ENCODE assay signal across 8 mouse cellular contexts in the genomic region with DNA sequence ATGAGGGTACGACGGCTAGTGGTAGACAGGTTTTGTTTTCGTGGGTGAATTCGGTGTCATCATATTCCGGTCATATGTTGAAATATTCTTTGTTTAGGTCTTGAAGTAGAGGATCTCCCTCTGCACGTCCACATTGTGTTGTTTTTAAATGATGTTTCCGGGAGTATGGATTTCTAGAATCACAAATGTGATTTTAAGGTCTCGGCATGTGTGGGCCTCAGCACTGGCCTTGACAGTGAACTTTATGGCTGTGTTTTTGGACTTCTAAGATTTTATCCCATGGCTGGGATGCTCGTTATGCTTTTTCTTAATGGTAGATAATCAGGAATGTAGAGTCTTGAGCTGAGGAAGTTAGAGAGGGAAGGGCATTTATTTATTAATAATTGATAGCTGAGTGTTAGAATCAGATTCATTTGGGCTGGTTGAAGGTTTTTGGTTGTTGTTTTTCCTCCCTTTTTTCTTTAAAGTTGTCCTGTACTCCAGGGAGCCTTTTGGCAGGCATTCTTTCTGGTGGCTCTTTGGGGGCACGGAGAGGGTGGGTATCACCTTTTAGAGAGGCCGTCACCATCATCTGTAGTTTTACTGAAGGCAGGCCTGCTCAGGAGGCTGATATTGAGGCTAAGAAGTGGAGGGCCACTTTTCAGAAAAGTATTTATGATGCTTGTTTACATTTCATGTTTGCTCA.
DNase-seq lines count a peak whose midpoint lies in the region; ATAC-seq and TF ChIP-seq lines count a peak whose summit lies in the region.

No protein-coding gene starts in this region.

- peaks cover 0 to 44% of the 10 kb centered on the region in 2 experiments; a peak in 3 of 4 replicates for H3K4me1 ChIP-seq in heart, embryonic 14.5 days (ENCODE audit: control insufficient read depth in 2 of 2, insufficient read depth in 2 of 2, low read length in 2 of 2)
- no peaks in the 10 kb centered on the region for H3K4me1 ChIP-seq in bone marrow, adult 2 months (ENCODE audit: control insufficient read depth, insufficient read depth, low read length)
- peaks cover 2% of the 10 kb centered on the region; the same call in 1 of the 2 replicates for H3K4me1 ChIP-seq in hindbrain, embryonic 11.5 days (replicated peaks; ENCODE audit: control insufficient read depth, insufficient read depth, low read length)
- H3K4me1 ChIP-seq in midbrain, embryonic 10.5 days, result peaks cover 61% of the 10 kb centered on the region

- H3K4me3 ChIP-seq in heart, embryonic 14.5 days (ENCODE audit: control insufficient read depth in 1 of 2, insufficient read depth in 1 of 2, low read depth in 1 of 2, low read length in 2 of 2), result peak overlapping the region; percentile 89 to 91
- peak overlapping the region; percentile 97 for H3K4me3 ChIP-seq in bone marrow, adult 2 months (replicated peaks; ENCODE audit: control insufficient read depth, low read depth, low read length)
- peak overlapping the region; percentile 85 for H3K4me3 ChIP-seq in hindbrain, embryonic 11.5 days (ENCODE audit: low read depth, low read length)
- H3K4me3 ChIP-seq in midbrain, embryonic 10.5 days, result peak overlapping the region; percentile 80

- WGBS in heart, embryonic 14.5 days, result 15% methylated on average over 11 of the region's 11 CpGs
- 14% methylated on average over 11 of the region's 11 CpGs for WGBS in bone marrow, adult 2 months
- 10% methylated on average over 11 of the region's 11 CpGs for WGBS in hindbrain, embryonic 11.5 days
- 16% methylated on average over 11 of the region's 11 CpGs for WGBS in midbrain, embryonic 10.5 days

- ATAC-seq in heart, embryonic 14.5 days (ENCODE audit: insufficient number of reproducible peaks, insufficient read depth, low FRiP score, low read depth), result no peak
- no peak for ATAC-seq in hindbrain, embryonic 11.5 days (ENCODE audit: low FRiP score)

- H3K27me3 ChIP-seq in heart, embryonic 14.5 days (ENCODE audit: control insufficient read depth, insufficient read depth, low read length), result no peaks in the 10 kb centered on the region
- H3K27me3 ChIP-seq in hindbrain, embryonic 11.5 days (ENCODE audit: control insufficient read depth, insufficient read depth, low read length), result no peaks in the 10 kb centered on the region
- no peaks in the 10 kb centered on the region for H3K27me3 ChIP-seq in midbrain, embryonic 10.5 days (ENCODE audit: low read depth, poor library complexity, severe bottlenecking)

- no peak for TF ChIP-seq CTCF in bone marrow, adult 2 months (IDR thresholded peaks at IDR 0.05; ENCODE audit: control insufficient read depth, insufficient read depth, low read length)

- no peak for TF ChIP-seq POLR2A in bone marrow, adult 2 months (IDR thresholded peaks at IDR 0.05; ENCODE audit: borderline replicate concordance, control insufficient read depth, low read depth, low read length)

- H3K27ac ChIP-seq in heart, embryonic 14.5 days (replicated peaks in 1 of 2; ENCODE audit: control insufficient read depth in 1 of 2, insufficient read depth in 1 of 2, low read depth in 2 of 2, low read length in 2 of 2), result peak overlapping the region; percentile 89 to 99
- peak overlapping the region; percentile 99 for H3K27ac ChIP-seq in bone marrow, adult 2 months (ENCODE audit: control insufficient read depth, insufficient read depth, low read depth, low read length, poor library complexity)
- H3K27ac ChIP-seq in hindbrain, embryonic 11.5 days (ENCODE audit: low read depth, low read length), result peak overlapping the region; percentile 97
- peak overlapping the region; percentile 99 for H3K27ac ChIP-seq in midbrain, embryonic 10.5 days (replicated peaks)

- H3K36me3 ChIP-seq in heart, embryonic 14.5 days (ENCODE audit: control insufficient read depth, insufficient read depth, low read length), result 0 out of 2 replicates have a peak, but pooled peaks cover 2% of the 10 kb centered on the region
- no peaks in the 10 kb centered on the region for H3K36me3 ChIP-seq in hindbrain, embryonic 11.5 days (ENCODE audit: control insufficient read depth, insufficient read depth, low read length)
- H3K36me3 ChIP-seq in midbrain, embryonic 10.5 days, result no peaks in the 10 kb centered on the region

- peak overlapping the region; percentile 94 for H3K9ac ChIP-seq in heart, embryonic 14.5 days (ENCODE audit: low read length)
- H3K9ac ChIP-seq in hindbrain, embryonic 11.5 days (ENCODE audit: low read depth, low read length), result peak overlapping the region; percentile 95

- DNase-seq in heart, adult 9 months (ENCODE audit: low spot score in 2 of 2), result no peak
- no peak for DNase-seq in hindbrain, embryonic 11.5 days (ENCODE audit: low spot score)
- no peak for DNase-seq in midbrain, embryonic 10.5 days (ENCODE audit: low spot score)
- no peak for DNase-seq in ovary, postnatal 14 days (ENCODE audit: low spot score)
- DNase-seq in thymus, postnatal 36 days, result no peak
- no peak for DNase-seq in testis, postnatal 14 days (ENCODE audit: low spot score)

- H3K4me2 ChIP-seq in heart, embryonic 14.5 days (ENCODE audit: low read length), result peak overlapping the region; percentile 90
- peak overlapping the region; percentile 65 for H3K4me2 ChIP-seq in hindbrain, embryonic 11.5 days (replicated peaks; ENCODE audit: low read depth, low read length)

- H3K9me3 ChIP-seq in heart, embryonic 14.5 days (ENCODE audit: control insufficient read depth, low read length), result no peaks in the 10 kb centered on the region
- H3K9me3 ChIP-seq in hindbrain, embryonic 11.5 days (ENCODE audit: control insufficient read depth, low read length), result no peaks in the 10 kb centered on the region
- no peaks in the 10 kb centered on the region for H3K9me3 ChIP-seq in midbrain, embryonic 10.5 days (replicated peaks)
